Mouse (Mus musculus) olfactory bulb, adult 2 months (tissue): Measurements from ENCODE around the gene Fcer1g. TPM values are rescaled to one million over a fixed set of nuclear protein-coding genes. Genes with fewer than 3 reads are reported as not detected.
A peak's percentile ranks its signal among the peaks of the same experiment; 100 is the strongest.
"Not testable (repeated sequence)": the region's sequence is repeated elsewhere in the genome, so short reads cannot be mapped to it uniquely, and the experiment has no call there.

Experiments
- H3K27ac ChIP-seq: fragments of 200-500 bp; 2 replicates; pipeline ENCODE4 v1.5.1; 2012; ENCODE audit warnings: low read depth, low read length; ENCODE audit not compliant: insufficient read depth
- H3K4me1 ChIP-seq: fragments of 200-500 bp; 2 replicates; pipeline ENCODE4 v1.6.1; 2012; ENCODE audit warnings: low read length; ENCODE audit not compliant: control insufficient read depth, insufficient read depth
- H3K4me3 ChIP-seq: fragments of 200-500 bp; 2 replicates; pipeline ENCODE4 v1.5.1; 2012; ENCODE audit warnings: mild to moderate bottlenecking, low read depth, low read length, moderate library complexity; ENCODE audit not compliant: insufficient read depth
- CTCF ChIP-seq: fragments of 200-500 bp; IDR thresholded peaks from 2 replicates; pipeline ENCODE4 v1.5.1; 2012; ENCODE audit warnings: low read depth, mild to moderate bottlenecking, low read length, moderate library complexity; ENCODE audit not compliant: insufficient read depth
- POLR2A ChIP-seq: fragments of 200-500 bp; IDR thresholded peaks from 2 replicates; pipeline ENCODE4 v1.6.1; 2012; ENCODE audit warnings: mild to moderate bottlenecking, low read depth, low read length, moderate library complexity; ENCODE audit not compliant: insufficient read depth
- WGBS: fragments of 180-500 bp; shearing (Covaris S2); methylation state at CpG from one replicate; pipeline ENCODE4 v1.1.7; 2018; 5-methylcytosine and 5-hydroxymethylcytosine counted together
- polyA plus RNA-seq: library from polyadenylated mRNA; stranded (reverse); fragments of >200 nt; gene quantifications from 2 replicates; pipeline ENCODE4 v1.2.4, GENCODE M21; 2012; ENCODE audit warnings: low replicate concordance; ENCODE audit not compliant: missing spikeins, insufficient read depth, insufficient read length

Fcer1g gene
- polyA plus RNA-seq, 1 experiment = not detected

DNA sequence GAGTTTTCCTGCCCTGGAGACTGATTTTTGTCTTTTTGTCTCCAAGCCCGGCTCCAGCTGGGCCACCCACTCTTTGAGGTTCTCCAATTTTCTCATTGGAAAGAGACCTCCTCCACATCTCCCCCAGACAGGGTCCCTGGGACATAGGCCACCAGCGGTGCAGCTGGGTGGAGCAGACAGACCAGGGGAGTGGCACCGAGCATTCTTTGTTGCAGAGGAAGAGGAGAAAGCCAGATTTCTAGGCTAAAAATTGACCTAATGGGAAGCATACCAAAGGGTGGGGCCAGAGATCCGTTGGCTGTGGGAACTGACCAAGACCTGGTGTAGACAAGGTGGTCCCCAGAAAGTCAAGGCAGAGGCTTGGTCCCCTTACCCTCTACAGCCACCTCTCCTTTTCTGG, 13.8 kb upstream of the Fcer1g start:
- Histone ChIP-seq H3K27ac (peak overlapping the region; percentile 60; the same call in 1 of the 2 replicates), H3K4me1 (peaks cover 44% of the 10 kb centered on the region), H3K4me3 (no peak overlapping the region)
- WGBS = 23% methylated on average over 4 of the region's 4 CpGs
- TF ChIP-seq POLR2A = no peak
- no peak for TF ChIP-seq CTCF

DNA sequence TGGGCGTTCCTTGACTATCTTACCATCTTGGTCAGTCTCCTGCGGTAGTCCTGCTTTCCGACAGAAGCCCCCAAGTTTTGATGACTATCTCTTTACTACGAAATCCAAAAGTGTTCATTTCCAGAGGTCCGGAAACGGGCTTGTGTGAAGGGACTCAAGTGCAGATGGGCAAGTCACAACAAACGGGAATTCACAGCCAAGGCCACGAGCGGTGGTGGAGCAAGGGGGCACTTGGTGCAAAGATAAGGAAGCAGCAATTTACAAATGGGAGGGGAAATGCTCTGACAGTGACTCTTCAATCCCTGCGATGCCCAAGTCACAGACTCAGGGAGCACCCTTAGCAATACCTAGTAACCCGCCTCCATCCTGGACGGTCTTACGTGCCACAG, 13.3 kb upstream of the Fcer1g start:
- peaks cover 39% of the 10 kb centered on the region for H3K4me1 ChIP-seq
- H3K4me3 ChIP-seq = peak overlapping the region; percentile 41
- WGBS = 13% methylated on average over 13 of the region's 13 CpGs
- H3K27ac ChIP-seq = peak overlapping the region; percentile 60
- no peak for TF ChIP-seq POLR2A
- no peak for TF ChIP-seq CTCF

DNA sequence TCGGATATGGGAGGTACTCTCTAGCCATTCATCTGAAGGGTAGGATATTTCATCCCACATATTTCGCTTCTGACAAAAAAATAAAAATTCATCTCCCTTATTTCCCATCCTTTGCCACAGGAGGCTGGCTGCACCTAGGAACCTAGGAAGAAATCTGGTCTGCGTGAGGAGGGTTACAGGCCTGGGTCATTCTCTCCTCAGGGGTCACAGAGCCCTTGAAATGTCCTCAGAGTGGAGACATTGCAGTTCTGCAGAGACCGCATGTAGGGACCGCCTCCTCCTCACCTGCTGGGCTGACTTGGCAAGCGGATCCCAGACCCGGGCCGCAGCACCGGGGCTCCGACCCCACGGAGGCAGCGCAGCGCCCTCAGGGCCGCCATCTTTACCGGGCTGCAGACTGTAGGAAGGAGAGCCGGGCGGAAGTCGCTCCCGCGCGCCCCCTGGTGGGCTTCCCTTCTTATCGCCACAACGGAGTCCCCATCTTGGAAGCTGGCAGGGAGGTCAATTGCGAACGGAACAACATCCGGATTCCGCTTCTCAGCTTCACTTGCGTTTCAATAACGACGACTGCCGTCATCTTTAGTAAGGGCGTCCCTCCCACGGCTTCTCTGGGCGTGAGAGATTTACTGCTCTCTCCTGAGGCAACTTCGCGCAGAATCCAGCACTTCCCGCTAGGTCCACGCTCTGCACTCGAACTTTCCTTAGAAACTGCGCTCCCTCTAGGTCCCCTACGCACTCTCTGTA, 12.7 kb upstream of the Fcer1g start:
- TF ChIP-seq POLR2A (peak; percentile 78), CTCF (peak; percentile 85)
- Histone ChIP-seq H3K4me3 (peak overlapping the region; percentile 97), H3K27ac (peak overlapping the region; percentile 97), H3K4me1 (peaks cover 33% of the 10 kb centered on the region)
- under 1% methylated on average over 41 of the region's 41 CpGs for WGBS

DNA sequence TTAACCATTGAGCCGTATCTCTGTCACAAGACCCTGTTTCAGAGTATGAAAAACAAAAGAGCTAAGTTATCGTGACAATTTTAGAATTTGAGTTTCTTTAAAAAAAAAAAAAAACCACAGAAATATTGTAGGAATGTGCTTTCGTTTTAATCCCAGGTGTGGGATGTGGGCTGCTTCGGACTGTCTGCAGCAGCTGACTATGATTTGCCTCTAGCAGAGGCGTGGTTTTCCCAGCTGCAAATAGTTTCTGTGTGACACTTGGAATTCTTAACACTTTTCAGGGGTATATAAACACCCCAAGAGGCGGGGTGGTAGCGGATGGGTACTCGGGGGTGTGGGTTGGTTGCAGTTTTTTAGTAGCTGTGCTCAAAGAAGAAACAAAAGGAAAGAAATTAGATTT, 11.2 kb upstream of the Fcer1g start:
- WGBS = 59% methylated on average over 8 of the region's 8 CpGs
- Histone ChIP-seq H3K4me3 (no peak overlapping the region), H3K27ac (no peak overlapping the region), H3K4me1 (peaks cover 27% of the 10 kb centered on the region)
- TF ChIP-seq CTCF (no peak), POLR2A (no peak)

GRCm38 (mm10) chr1:171241952-171242351, 7.8 kb upstream of the Fcer1g start:
- peaks cover 14% of the 10 kb centered on the region for H3K4me1 ChIP-seq
- WGBS = 79% methylated on average over 12 of the region's 12 CpGs
- H3K4me3 ChIP-seq, H3K27ac ChIP-seq: not testable (repeated sequence)

- TF ChIP-seq CTCF (no peak), POLR2A (no peak)
- Histone ChIP-seq H3K4me3 (no peak overlapping the region), H3K27ac (no peak overlapping the region), H3K4me1 (peaks cover 14% of the 10 kb centered on the region)
- 91% methylated on average over 10 of the region's 10 CpGs for WGBS
These were observed 6.7 kb upstream of the Fcer1g start for GRCm38 (mm10) chr1:171240911-171241310.

GRCm38 (mm10) chr1:171239992-171240744, 6.0 kb upstream of the Fcer1g start:
- TF ChIP-seq CTCF (no peak), POLR2A (no peak)
- Histone ChIP-seq H3K27ac (no peak overlapping the region), H3K4me3 (no peak overlapping the region), H3K4me1 (peaks cover 11% of the 10 kb centered on the region)
- 58% methylated on average over 15 of the region's 15 CpGs for WGBS

DNA sequence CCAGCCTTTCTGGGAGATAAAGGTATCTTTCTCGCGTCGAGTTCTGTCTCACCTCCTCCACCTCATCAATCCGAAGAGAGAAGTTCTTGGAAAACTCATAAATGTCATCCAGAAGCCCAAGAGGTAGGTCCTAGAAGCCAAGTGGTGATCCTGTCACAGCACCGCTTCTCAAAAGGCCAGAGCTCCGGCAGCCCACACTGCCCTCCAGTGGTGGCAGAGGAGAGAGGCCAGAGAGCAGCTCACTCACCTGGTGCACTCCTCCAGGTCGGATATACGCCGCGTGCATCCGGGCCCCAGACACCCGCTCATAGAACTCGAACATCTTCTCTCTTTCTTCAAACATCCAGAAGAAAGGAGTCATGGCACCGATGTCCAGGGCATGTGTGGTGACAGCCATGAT, 4.3 kb upstream of the Fcer1g start:
- TF ChIP-seq CTCF = peak; percentile 56
- no peak for TF ChIP-seq POLR2A
- WGBS = 70% methylated on average over 14 of the region's 14 CpGs
- no peak overlapping the region for H3K4me3 ChIP-seq
- peaks cover 8% of the 10 kb centered on the region for H3K4me1 ChIP-seq
- no peak overlapping the region for H3K27ac ChIP-seq

- peaks cover 8% of the 10 kb centered on the region for H3K4me1 ChIP-seq
- no peak overlapping the region for H3K4me3 ChIP-seq
- H3K27ac ChIP-seq = no peak overlapping the region
- TF ChIP-seq POLR2A (no peak), CTCF (no peak)
- WGBS = 93% methylated on average over 6 of the region's 6 CpGs
These were observed 3.3 kb upstream of the Fcer1g start for GRCm38 (mm10) chr1:171237438-171237837.

DNA sequence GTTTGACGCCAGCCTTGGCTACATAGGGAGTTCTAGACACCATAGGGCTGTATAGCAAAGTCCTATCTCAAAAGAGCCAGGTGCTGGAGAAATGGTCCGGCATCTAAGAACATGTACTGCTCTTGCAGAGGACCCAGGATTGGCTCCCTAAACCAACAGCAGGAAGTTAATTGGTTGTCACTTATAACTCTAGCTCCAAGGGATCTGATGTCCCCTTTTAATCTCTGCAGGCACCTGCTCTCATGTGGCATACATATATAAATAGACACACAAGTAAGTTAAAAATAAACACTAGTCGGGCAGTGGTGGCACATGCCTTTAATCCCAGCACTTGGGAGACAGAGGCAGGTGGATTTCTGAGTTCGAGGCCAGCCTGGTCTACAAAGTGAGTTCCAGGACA, 1.6 kb upstream of the Fcer1g start:
- H3K4me1 ChIP-seq = peaks cover 4% of the 10 kb centered on the region
- no peak for TF ChIP-seq CTCF
- TF ChIP-seq POLR2A = no peak
- no peak overlapping the region for H3K27ac ChIP-seq
- no peak overlapping the region for H3K4me3 ChIP-seq
- 71% methylated on average over 4 of the region's 4 CpGs for WGBS
